In the genomic region with DNA sequence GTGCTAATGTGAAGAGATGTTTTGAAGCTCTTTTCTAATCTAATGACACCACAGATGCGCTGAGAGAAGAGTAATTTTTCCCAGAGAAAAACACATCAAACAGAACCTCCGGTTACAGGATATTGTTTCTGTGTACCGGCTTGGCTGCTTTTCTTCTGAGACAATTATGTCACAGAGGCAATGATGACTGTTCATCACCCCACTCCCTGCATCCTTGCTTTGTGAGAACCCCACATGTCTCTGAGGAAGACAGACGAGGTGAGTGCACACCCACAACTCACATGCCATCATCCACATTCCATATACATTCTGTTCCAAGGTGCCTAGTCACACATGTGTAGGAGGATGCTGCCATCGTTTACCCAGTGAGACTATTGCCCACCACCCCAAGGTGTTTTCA, we compare ENCODE assay signal across 26 mouse cellular contexts. TPM values are rescaled to one million over a fixed set of nuclear protein-coding genes. Genes with fewer than 3 reads are reported as not detected.
DNase-seq lines count a peak whose midpoint lies in the region; ATAC-seq lines count a peak whose summit lies in the region.
"Had no signal": no experiment of that assay in that cellular context is flagged by ENCODE, and none has a peak within 500 bp of the region (broad histone marks: within the 10 kb centered on the region; RNA-seq: fewer than 3 reads in every experiment).

No protein-coding gene starts in this region.

- intact Hi-C loops in heart, postnatal 36 days (cut with DNase I), result no loop called here

- no peaks in the 10 kb centered on the region for H3K27me3 ChIP-seq in intestine, embryonic 15.5 days (replicated peaks)
- H3K27me3 ChIP-seq: embryonic facial prominence, embryonic 13.5 days; embryonic facial prominence, embryonic 15.5 days; forebrain, embryonic 12.5 days; Patski had no signal

- H3K9ac ChIP-seq in intestine, embryonic 15.5 days, result no peak overlapping the region
- H3K9ac ChIP-seq: embryonic facial prominence, embryonic 13.5 days; embryonic facial prominence, embryonic 15.5 days; forebrain, embryonic 12.5 days had no signal

- WGBS in intestine, embryonic 15.5 days, result 81% methylated on average over 5 of the region's 5 CpGs

- no peaks in the 10 kb centered on the region; the same call in 1 of the 2 replicates for H3K4me1 ChIP-seq in intestine, embryonic 15.5 days (replicated peaks)
- H3K4me1 ChIP-seq: forebrain, embryonic 10.5 days had no signal

- peak; percentile 42 for DNase-seq in heart, adult 11 months
- DNase-seq in heart, postnatal 36 days, result no peak
- DNase-seq in right cerebral cortex, adult 2 months (ENCODE audit: low spot score in 2 of 2), result peak; percentile 36 to 44
- no peak for DNase-seq in right cerebral cortex, postnatal 14 days
- peak; percentile 50 for DNase-seq in telencephalon, adult 2 months (ENCODE audit: low read depth, low spot score)
- DNase-seq: adrenal gland, adult 8-10 months; adrenal gland, postnatal 14 days; adrenal gland, postnatal 36 days; cerebellum, adult 11 months; cerebellum, adult 18-20 months; cerebellum, adult 8-10 months; cerebellum, adult 9-11 months; cerebellum, postnatal 14 days; cerebellum, postnatal 36 days; embryo, embryonic 11 days had no signal

- no peak for ATAC-seq in intestine, embryonic 15.5 days
- ATAC-seq: activated CD4-positive, CD25-positive, alpha-beta regulatory T cell, adult 4 months; forebrain, embryonic 14.5 days; forebrain, embryonic 16.5 days; Patski had no signal

- no peaks in the 10 kb centered on the region for H3K9me3 ChIP-seq in intestine, embryonic 15.5 days
- H3K9me3 ChIP-seq: embryonic facial prominence, embryonic 13.5 days; embryonic facial prominence, embryonic 15.5 days; forebrain, embryonic 10.5 days; forebrain, embryonic 12.5 days had no signal

- no peak overlapping the region for H3K27ac ChIP-seq in intestine, embryonic 15.5 days
- H3K27ac ChIP-seq: embryonic facial prominence, embryonic 13.5 days; embryonic facial prominence, embryonic 15.5 days; forebrain, embryonic 10.5 days; forebrain, embryonic 12.5 days had no signal

- no peaks in the 10 kb centered on the region for H3K36me3 ChIP-seq in intestine, embryonic 15.5 days
- H3K36me3 ChIP-seq: embryonic facial prominence, embryonic 13.5 days; embryonic facial prominence, embryonic 15.5 days; forebrain, embryonic 10.5 days; forebrain, embryonic 12.5 days had no signal

- H3K4me2 ChIP-seq in intestine, embryonic 15.5 days (replicated peaks), result no peak overlapping the region
- H3K4me2 ChIP-seq: embryonic facial prominence, embryonic 13.5 days; embryonic facial prominence, embryonic 15.5 days; forebrain, embryonic 12.5 days had no signal

- no peak overlapping the region for H3K4me3 ChIP-seq in intestine, embryonic 15.5 days (replicated peaks)
- H3K4me3 ChIP-seq: embryonic facial prominence, embryonic 13.5 days; embryonic facial prominence, embryonic 15.5 days; erythroblast, embryonic 14.5 days; forebrain, embryonic 10.5 days; forebrain, embryonic 12.5 days had no signal

RNA-seq across cellular contexts. Expression of gene Amer2, which starts 44.9 kb away (rescaled TPM):
- total RNA-seq in heart, postnatal 36 days (2021), result not detected
- 1.5 TPM in 2 replicates for polyA plus RNA-seq in intestine, embryonic 15.5 days (2015; fragmentation: Nextera tagmentation; extraction: Ambion mirVana)
- total RNA-seq: MEL had no signal
- polyA plus RNA-seq: activated CD4-positive, CD25-positive, alpha-beta regulatory T cell, adult 4 months; erythroblast, embryonic 14.5 days had no signal

Comparison
In these comparisons a context has a peak if more than half of its experiments do, and no peak if none do; other contexts are left out.
1. DNase-seq: peak in heart, adult 11 months (single experiment), right cerebral cortex, adult 2 months (2 of 2) and telencephalon, adult 2 months (single experiment); none in heart, postnatal 36 days (0 of 2) and right cerebral cortex, postnatal 14 days (single experiment).